Mouse (Mus musculus) megakaryocyte, adult 5-6 weeks (primary cell): ENCODE measurements at regions not wholly inside any gene's neighbourhood (a gene's known extent, or its start where the extent isn't known, plus 50 kb on each side); places are given as distances from the start of the nearest gene placed in this dataset.

ENCODE experiments used
- ATAC-seq: 2 replicates; pipeline ENCODE4 v1.8.0; 2016; ENCODE audit warnings: mild to moderate bottlenecking, inconsistent platforms; ENCODE audit not compliant: poor library complexity, severe bottlenecking

- ATAC-seq, result no peak
Measured at GRCm38 (mm10) chr13:82849037-82849436, 654.8 kb upstream of the Mef2c start.

GRCm38 (mm10) chr13:82869869-82870268, 634.0 kb upstream of the Mef2c start:
- ATAC-seq, result no peak

GRCm38 (mm10) chr13:82874091-82874490, 629.7 kb upstream of the Mef2c start:
- no peak for ATAC-seq

GRCm38 (mm10) chr13:82883368-82883767, 620.5 kb upstream of the Mef2c start:
- ATAC-seq, result peak; percentile 52; the same call in 1 of the 2 replicates

GRCm38 (mm10) chr13:82888755-82889154, 615.1 kb upstream of the Mef2c start:
- ATAC-seq, result no peak

- no peak for ATAC-seq
Measured at GRCm38 (mm10) chr13:82892731-82893130, 611.1 kb upstream of the Mef2c start.

- ATAC-seq, result no peak
Measured at GRCm38 (mm10) chr13:82899686-82900085, 604.1 kb upstream of the Mef2c start.

GRCm38 (mm10) chr13:82902160-82902559, 601.7 kb upstream of the Mef2c start:
- no peak for ATAC-seq

GRCm38 (mm10) chr13:82903637-82904036, 600.2 kb upstream of the Mef2c start:
- ATAC-seq, result no peak

GRCm38 (mm10) chr13:82907689-82908088, 596.1 kb upstream of the Mef2c start:
- no peak for ATAC-seq

GRCm38 (mm10) chr13:82909151-82909550, 594.7 kb upstream of the Mef2c start:
- ATAC-seq, result no peak

GRCm38 (mm10) chr13:82912859-82913258, 591.0 kb upstream of the Mef2c start:
- no peak for ATAC-seq

GRCm38 (mm10) chr13:82915194-82915593, 588.6 kb upstream of the Mef2c start:
- no peak for ATAC-seq

- peak; percentile 51 for ATAC-seq
Measured at GRCm38 (mm10) chr13:82930010-82930409, 573.8 kb upstream of the Mef2c start.

- ATAC-seq, result no peak
Measured at GRCm38 (mm10) chr13:82937856-82938255, 566.0 kb upstream of the Mef2c start.

- no peak for ATAC-seq
Measured at GRCm38 (mm10) chr13:82942691-82943341, 561.0 kb upstream of the Mef2c start.

- peak; percentile 55 for ATAC-seq
Measured at GRCm38 (mm10) chr13:82946931-82947330, 556.9 kb upstream of the Mef2c start.

GRCm38 (mm10) chr13:82949541-82949940, 554.3 kb upstream of the Mef2c start:
- peak; percentile 75 for ATAC-seq

GRCm38 (mm10) chr13:82962333-82962732, 541.5 kb upstream of the Mef2c start:
- ATAC-seq, result no peak

GRCm38 (mm10) chr13:82971722-82972121, 532.1 kb upstream of the Mef2c start:
- ATAC-seq, result no peak

- ATAC-seq, result no peak
Measured at GRCm38 (mm10) chr13:82974210-82974811, 529.5 kb upstream of the Mef2c start.

- ATAC-seq, result 0 out of 2 replicates have a peak, but pooled peaks have one; percentile 35
Measured at GRCm38 (mm10) chr13:83001118-83001517, 502.7 kb upstream of the Mef2c start.

- ATAC-seq, result no peak
Measured at GRCm38 (mm10) chr13:83016686-83017085, 487.1 kb upstream of the Mef2c start.
